Mouse (Mus musculus): ENCODE results near the gene Olfr39. TPM values are rescaled to one million over a fixed set of nuclear protein-coding genes. Genes with fewer than 3 reads are reported as not detected.
"Not testable (repeated sequence)": the region's sequence is repeated elsewhere in the genome, so short reads cannot be mapped to it uniquely, and the experiment has no call there.

The Olfr39 gene
- not detected for total RNA-seq (2021)
- long read RNA-seq, experiment 1 = 0 reads
- long read RNA-seq, experiment 2 = 0 reads

DNA sequence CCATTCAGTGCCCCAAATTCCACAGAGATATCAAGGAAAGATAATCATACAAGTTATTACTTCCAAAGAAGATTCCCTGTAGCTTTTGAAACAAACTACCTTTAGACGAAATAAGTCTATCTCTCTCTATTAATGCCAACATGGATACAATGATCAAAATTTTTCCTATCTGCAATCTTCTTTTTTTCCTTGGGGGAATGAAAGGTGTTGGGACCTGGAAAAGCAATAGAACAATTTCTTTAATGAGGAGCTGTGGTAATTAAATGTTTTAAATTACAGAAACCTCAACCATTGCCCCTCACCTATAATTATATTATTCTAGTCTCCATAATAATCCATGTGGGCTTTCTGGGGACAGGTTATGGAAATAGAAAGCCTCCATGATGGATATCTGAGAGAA is at the start of gene Olfr39:
Gene Olfr39 (plus strand): TSS at position 301 of the 400 bp plus-strand sequence.
- DNase-seq (ENCODE audit: low spot score in 2 of 2) = no peak

DNA sequence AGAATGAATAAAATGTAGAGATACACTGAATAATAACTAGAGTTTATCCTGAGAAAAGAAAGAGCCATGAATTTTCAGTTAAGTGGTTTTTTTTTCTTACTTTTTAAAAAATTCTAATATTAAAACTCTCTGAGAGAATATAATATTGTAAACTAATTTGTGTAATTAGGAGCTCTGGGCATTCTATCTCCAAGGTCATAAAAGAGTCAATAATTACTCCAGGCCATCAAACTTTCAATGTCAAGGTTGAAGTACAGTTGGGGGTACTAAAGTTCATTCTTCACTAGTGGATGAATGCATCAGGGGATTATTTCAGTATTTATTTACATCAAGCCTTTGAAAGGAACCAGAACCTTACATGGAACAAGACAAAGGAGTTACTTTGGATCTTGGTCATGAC is 45.3 kb upstream of the Olfr39 start, which contains the start of gene Olfr872:
Gene Olfr872 (plus strand): TSS at position 301 of the 400 bp plus-strand sequence.
- DNase-seq (ENCODE audit: low spot score in 2 of 2) = no peak

DNA sequence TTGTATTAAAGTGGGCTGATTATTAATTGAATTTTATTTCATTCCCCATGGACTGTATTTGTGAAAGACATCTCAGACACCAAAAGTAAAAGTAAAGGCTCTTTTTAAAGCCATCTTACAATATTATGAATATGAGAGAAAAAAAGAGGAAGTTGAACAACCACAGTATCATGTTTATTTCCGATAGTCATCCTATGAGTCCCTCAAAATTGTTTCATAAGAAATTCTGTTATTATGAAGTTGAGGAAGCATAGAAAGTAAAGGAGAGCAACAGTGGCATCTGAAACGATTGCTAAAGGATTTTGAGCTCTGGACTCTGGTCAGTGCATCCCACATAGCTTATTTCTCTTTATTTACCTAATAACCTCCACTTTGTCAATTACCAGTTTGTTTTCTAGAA is 44.8 kb upstream of the Olfr39 start:
- DNase-seq (ENCODE audit: low spot score in 2 of 2) = no peak

DNA sequence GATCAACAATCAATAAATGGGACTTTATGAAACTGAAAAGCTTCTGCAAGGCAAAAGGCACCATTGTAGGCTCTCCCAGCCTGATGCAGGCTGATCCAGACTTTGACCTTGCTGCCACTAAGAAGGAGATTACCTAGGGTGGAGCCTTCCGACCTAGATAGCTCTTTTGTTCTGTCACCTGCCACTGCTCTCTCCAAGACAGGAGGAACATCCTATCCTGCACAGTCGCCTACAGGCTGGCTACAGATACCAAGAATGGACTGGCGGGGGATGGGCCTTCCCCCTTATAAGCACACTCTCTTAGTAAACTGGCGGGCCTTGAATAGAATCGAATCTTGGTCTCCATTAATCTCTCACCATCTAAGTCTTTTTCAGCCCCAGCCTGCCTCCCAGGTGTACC is 13.4 kb downstream of the Olfr39 start:
- DNase-seq (ENCODE audit: low spot score in 2 of 2) = not testable (repeated sequence)

DNA sequence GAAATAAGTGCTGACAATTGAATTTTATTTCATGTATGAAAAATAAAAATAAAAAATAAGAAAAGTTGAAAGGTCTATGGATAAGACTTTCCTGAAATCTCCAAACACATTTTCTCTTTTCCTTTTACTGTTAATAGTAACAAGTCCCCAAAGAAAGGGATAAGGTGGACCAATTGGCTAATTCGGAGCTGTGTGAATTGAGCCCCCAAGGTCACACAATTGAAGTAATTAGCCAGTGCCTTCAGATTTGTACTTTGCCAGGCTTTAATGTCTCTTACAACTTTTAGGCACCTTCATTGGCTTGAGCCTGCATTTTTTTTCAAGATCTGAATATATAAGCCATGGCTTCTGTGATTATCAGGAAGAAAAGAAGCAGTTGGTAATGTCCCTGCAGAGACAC is 16.1 kb downstream of the Olfr39 start, which contains the start of gene Olfr873:
Gene Olfr873 (plus strand): TSS at position 301 of the 400 bp plus-strand sequence.
- DNase-seq (ENCODE audit: low spot score in 2 of 2) = no peak

DNA sequence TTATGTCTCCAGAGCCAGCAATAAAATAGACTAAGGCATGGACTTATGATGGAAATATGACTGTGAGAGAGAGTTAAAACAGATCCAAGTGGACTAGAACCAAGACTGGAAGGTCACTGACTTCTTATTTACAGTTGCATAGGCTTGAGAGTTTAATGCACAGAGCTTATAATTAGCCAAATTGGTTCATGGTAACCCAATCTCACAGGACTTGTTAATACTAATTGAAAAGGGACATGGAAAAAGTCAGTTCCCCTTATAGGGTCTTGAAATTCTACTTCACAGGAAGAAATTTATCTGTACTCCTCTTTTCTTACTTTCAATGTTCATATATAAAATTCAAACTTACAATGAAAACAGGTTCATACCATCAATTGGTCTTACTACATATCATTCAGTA is 53.8 kb downstream of the Olfr39 start, which contains the start of gene Olfr18:
Gene Olfr18 (minus strand): TSS at position 101 of the 400 bp plus-strand sequence.
- DNase-seq (ENCODE audit: low spot score in 2 of 2) = no peak

Other genes starting within 250 kb of the Olfr39 start
- not detected for gene Olfr867, start 224.8 kb upstream of the Olfr39 start, total RNA-seq (2021)
- not detected for gene Olfr868, start 183.7 kb upstream of the Olfr39 start, total RNA-seq (2021)
- gene Olfr869, start 153.3 kb upstream of the Olfr39 start, total RNA-seq (2021) = not detected
- gene Olfr870, start 108.3 kb upstream of the Olfr39 start, total RNA-seq (2021) = not detected
- gene Olfr871, start 70.1 kb upstream of the Olfr39 start, total RNA-seq (2021) = not detected
- not detected for gene Olfr872, start 45.2 kb upstream of the Olfr39 start, total RNA-seq (2021)
- not detected for gene Olfr873, start 16.2 kb downstream of the Olfr39 start, total RNA-seq (2021)
- not detected for gene Olfr18, start 53.7 kb downstream of the Olfr39 start, total RNA-seq (2021)
- gene Zfp560, start 102.8 kb downstream of the Olfr39 start, total RNA-seq (2021) = 1 to 10 TPM; 5.5 to 8.9 TPM
- gene Zfp26, start 177.8 kb downstream of the Olfr39 start, total RNA-seq (2021) = 10 to 100 TPM; 15.5 to 17.3 TPM
- 10 to 100 TPM; 20.4 to 20.9 TPM for gene Zfp426, start 210.4 kb downstream of the Olfr39 start, total RNA-seq (2021)
- 10 to 100 TPM; 31.0 to 34.2 TPM for gene Zfp266, start 239.1 kb downstream of the Olfr39 start, total RNA-seq (2021)

Data from adrenal gland, adult 18-20 months (tissue).